Mouse (Mus musculus) bone marrow macrophage, adult 2 months (primary cell): ENCODE measurements around the gene Inpp5b.

Source experiments
- CTCF ChIP-seq: IDR thresholded peaks from 2 replicates; pipeline ENCODE4 v1.5.1; 2012; ENCODE audit warnings: low read depth, mild to moderate bottlenecking, low read length, moderate library complexity
- POLR2A ChIP-seq: IDR thresholded peaks from 2 replicates; pipeline ENCODE4 v1.6.1; 2012; ENCODE audit warnings: mild to moderate bottlenecking, low read depth, low read length, borderline replicate concordance

DNA sequence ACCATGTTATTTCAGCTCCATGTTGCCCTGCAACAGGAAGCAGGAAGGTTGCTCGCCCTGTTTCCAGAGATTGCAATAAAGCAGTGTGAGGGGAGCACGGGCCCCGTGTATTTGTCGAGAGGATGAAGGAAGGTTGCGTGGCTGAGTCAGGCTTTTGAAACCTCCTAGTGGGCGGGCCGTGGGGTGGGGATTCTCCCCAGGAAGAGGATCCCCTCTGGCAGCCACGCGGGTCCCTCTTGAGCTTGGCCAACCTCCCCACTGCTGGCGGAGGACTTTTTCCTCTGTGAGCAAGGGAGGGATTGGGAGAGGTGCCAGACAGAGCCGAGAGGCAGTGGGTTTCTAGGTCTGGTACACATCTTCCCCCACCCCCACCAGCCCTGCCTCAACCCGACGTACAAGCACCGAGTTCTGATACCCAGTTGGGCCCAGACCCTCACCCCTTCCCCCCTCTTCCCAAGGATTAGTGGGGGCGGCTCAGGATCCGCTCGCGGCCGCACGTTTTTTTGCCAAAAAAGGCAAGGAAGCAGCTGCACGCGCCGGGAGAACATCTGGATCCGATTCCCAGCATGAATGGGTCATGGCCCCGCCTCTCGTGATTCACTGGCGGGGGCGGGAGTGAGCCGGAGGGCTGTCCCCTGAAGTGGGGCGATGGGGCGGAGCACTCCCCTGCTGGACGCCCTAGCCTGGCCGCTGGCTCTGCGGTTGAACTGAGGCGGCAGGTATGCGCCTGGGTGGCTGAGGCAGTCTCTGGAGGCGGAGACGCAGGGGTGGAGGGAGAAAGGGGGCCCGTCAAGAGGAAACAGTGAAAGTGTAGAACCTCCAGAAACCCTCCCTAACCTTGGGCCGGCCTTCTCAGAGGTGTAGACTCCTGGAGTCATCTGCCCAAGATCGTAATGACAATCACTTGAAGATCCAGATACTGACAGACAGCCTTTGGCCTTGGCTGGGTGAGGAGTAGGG, 32.9 kb upstream of the Inpp5b start:
- TF ChIP-seq CTCF (no peak), POLR2A (no peak)
